Mouse (Mus musculus) thymus, adult 2 months (tissue): Measurements from ENCODE around the gene Nhs. TPM values are rescaled to one million over a fixed set of nuclear protein-coding genes. Genes with fewer than 3 reads are reported as not detected.

Source experiments
- DNase-seq: peaks from one replicate; pipeline ENCODE4 v3.0.0; 2021
- H3K27ac ChIP-seq: fragments of 200-500 bp; 2 replicates; pipeline ENCODE4 v1.5.1; 2012; ENCODE audit warnings: low read length, control low read depth; ENCODE audit not compliant: control insufficient read depth, insufficient read depth
- H3K27me3 ChIP-seq: fragments of 200-500 bp; 2 replicates; pipeline ENCODE4 v1.6.1; 2012; ENCODE audit warnings: mild to moderate bottlenecking, low read length, moderate library complexity, mixed read lengths; ENCODE audit not compliant: control insufficient read depth, insufficient read depth
- H3K36me3 ChIP-seq: fragments of 200-500 bp; 2 replicates; pipeline ENCODE4 v1.6.1; 2012; ENCODE audit warnings: mild to moderate bottlenecking, low read length, moderate library complexity; ENCODE audit not compliant: control insufficient read depth, insufficient read depth
- H3K4me1 ChIP-seq: fragments of 200-500 bp; replicated peaks from 2 replicates; pipeline ENCODE4 v1.6.1; 2012; ENCODE audit warnings: low read length; ENCODE audit not compliant: control insufficient read depth, insufficient read depth
- H3K4me3 ChIP-seq: fragments of 200-500 bp; 2 replicates; pipeline ENCODE4 v1.5.1; 2012; ENCODE audit warnings: mild to moderate bottlenecking, low read length, control low read depth, moderate library complexity; ENCODE audit not compliant: control insufficient read depth, insufficient read depth
- CTCF ChIP-seq: fragments of 200-500 bp; IDR thresholded peaks from 2 replicates; pipeline ENCODE4 v1.5.1; 2012; ENCODE audit warnings: mild to moderate bottlenecking, control low read depth, low read length, moderate library complexity, borderline replicate concordance; ENCODE audit not compliant: control insufficient read depth, poor library complexity, insufficient read depth; ENCODE audit errors: extremely low read depth
- POLR2A ChIP-seq: fragments of 200-500 bp; IDR thresholded peaks from 2 replicates; pipeline ENCODE4 v1.6.1; 2012; ENCODE audit warnings: mild to moderate bottlenecking, low read length, control low read depth, moderate library complexity; ENCODE audit not compliant: control insufficient read depth, poor library complexity, insufficient read depth; ENCODE audit errors: extremely low read depth
- WGBS: fragments of 180-500 bp; shearing (Covaris S2); methylation state at CpG from one replicate; pipeline ENCODE4 v1.1.7; 2018; 5-methylcytosine and 5-hydroxymethylcytosine counted together
- polyA plus RNA-seq: library from polyadenylated mRNA; depleted of rRNA; stranded (reverse); fragments of >200 nt; gene quantifications from 2 replicates; pipeline ENCODE4 v1.2.3, GENCODE M21; 2012

Gene Nhs
- polyA plus RNA-seq, 1 experiment = 0.46 TPM

DNA sequence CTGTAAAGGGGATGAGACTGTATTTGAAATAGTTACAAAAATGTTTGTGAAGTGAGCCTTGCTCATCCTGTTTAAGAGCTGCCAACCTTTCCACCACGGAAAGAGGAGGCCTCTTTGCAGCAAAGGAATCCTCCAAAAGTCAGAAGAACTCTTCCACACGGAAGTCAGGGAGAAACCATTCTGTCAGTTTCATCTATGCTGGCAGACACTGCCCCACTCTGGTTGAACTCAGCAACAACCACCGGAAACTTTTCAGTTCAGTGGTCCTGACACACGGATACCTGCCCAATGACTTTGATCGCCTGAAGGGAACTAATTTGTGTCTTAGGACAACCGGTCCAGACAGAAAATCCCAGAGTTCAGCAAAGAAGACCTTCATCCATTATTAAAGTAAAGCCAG, 369.3 kb downstream of the Nhs start:
- H3K27me3 ChIP-seq = no peaks in the 10 kb centered on the region
- H3K4me3 ChIP-seq = no peak overlapping the region
- no peak overlapping the region for H3K27ac ChIP-seq
- TF ChIP-seq POLR2A (no peak), CTCF (no peak)
- 16% methylated on average over 6 of the region's 6 CpGs for WGBS
- H3K36me3 ChIP-seq = no peaks in the 10 kb centered on the region
- DNase-seq = no peak
- no peaks in the 10 kb centered on the region for H3K4me1 ChIP-seq
